Mouse (Mus musculus) lung, postnatal 10 days (tissue): Measurements from ENCODE around the gene Aagab.

ENCODE experiments used
- DNase-seq: peaks from one replicate; pipeline ENCODE4 v3.0.0; 2021

The Aagab gene

GRCm38 (mm10) chr9:63649841-63650545, 47.5 kb downstream of the Aagab start:
- peak; percentile 63 for DNase-seq

DNA sequence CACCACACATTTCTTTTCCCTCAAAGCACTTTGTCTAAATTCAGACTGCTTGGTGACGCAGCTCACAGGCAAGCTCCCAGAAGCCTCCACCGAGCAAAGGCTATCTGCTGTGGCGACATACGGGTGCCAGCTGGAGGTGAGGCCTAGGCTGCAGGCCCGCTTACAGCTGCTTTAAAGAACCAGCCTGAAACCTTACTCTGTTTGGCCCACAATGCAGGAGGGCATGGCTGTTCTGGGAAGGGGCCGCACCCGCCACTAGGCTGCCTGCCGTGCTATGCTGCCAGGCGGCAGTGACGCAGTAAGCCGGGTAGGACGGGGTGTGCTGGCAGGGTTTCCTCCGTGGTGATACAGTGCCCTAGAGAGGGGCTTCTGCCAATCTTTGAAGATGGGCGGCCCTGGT, 48.4 kb downstream of the Aagab start:
- DNase-seq = peak; percentile 51

- DNase-seq = peak; percentile 68
These were observed 49.1 kb downstream of the Aagab start for GRCm38 (mm10) chr9:63651594-63651993.

DNA sequence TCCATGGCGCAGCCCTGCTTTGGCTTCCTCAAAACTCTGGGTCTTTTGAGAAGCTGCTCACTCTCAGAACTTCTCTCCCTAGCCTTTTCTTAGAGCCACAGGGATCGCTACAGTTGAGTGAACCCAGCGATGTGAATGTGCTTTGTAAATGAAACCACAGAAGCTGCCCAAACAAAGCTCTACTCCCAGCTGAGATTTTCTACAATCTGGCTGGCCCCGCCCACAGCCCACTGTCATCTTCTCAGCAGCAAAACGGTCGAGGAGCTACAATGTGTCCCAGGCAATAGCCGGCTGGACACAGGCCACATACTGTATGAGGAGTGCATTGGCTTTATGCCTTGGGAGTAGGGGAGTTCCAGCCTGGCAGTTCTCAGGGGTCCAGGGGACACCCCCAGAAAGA, 51.2 kb downstream of the Aagab start:
- peak; percentile 77 for DNase-seq

- no peak for DNase-seq
These were observed 52.1 kb downstream of the Aagab start for GRCm38 (mm10) chr9:63654575-63654974.

GRCm38 (mm10) chr9:63655092-63655491, 52.6 kb downstream of the Aagab start:
- no peak for DNase-seq

DNA sequence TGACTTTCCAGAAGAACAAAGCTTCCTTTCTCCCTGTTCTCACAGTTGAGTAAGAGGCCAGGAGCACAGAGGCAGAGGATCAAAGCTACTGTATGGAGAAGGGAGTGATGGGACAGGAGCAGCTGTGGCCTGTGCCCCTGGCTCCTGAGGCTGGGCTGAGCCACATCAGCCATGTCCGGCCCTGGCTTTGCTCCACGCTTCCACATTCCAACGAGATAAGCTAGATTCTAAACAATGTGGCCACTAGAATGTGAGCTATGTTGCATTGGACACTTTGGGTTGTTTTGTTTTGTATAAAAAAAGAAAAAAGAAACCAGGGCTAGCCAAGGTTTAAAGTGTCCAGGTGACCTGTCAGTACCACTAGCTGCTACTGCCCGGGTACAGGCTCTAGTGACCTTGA, 54.7 kb downstream of the Aagab start:
- DNase-seq = peak; percentile 78

DNA sequence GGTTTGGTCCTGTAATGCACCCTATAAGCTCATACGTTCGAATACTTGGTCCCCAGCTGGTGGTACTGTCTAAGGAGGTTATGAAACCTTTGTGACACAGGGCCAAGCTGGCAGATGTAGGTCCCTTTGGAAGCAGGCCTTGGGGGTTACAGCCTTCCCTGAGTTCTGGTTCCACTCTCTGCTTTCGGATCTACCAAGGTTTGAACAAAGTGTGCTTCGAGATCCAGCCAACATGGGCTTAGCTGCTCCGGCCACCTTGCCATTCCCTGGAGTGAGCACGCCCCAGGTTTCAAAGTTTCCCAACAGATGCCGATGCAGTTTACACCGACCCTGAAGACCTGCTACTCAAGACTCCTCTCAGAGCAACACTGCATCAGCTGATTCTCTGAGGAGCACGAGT, 56.0 kb downstream of the Aagab start:
- no peak for DNase-seq

DNA sequence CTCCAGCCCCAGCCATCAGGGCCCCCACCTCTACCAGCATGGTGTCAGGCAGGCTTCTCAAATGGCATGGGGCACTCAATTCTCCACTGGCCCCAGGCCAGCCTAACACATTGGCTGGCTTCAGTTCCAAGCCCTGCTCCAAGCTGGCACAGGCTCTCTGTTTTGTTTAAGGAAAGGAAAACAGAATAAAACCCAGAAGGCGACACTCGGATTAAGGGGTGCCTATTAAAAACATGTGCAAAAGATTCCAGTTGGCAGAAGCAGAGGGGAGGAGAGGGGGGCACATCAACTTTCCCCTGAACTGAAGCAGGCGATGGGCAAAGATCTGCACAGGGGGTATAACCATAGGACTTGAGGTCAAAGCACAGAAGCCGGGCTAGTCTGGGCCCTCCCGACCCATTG, 56.5 kb downstream of the Aagab start:
- DNase-seq = peak; percentile 53

DNA sequence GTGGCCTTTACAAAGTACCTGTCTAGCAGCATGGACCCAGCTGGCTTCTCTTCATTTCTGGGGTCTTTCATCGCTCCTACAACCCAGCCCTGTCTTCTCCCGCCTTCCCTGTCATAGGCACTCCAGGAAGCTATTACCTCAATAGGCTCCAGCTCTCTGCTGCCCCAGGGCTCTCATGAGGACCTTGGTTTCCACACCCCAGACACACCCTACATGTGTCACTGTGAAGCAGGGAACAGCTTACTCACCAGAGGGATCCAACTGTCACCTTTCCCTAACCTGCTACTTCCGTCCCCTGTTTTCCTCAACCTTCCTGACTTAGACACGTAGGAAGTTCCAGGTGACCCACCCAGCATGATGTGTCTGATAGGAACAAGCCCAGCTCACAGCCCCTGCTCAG, 57.6 kb downstream of the Aagab start:
- DNase-seq = no peak

DNA sequence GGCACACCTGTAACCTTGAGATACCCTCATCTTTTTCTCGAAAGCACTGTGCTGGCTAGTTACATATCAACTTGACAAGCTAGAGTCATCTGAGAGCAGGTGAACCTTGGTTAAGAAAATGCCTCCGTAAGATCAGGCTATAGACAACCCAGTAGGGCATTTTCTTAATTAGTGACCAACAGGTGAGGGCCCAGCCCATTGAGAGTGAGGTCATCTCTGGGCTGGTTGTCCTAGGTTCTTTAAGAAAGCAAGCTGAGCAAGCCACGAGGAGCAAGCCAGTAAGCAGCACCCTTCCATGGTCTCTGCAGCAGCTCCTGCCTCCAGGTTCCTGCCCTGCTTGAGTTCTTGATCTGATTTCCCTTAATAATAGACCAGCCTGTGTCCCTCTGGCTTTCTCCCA, 58.2 kb downstream of the Aagab start:
- DNase-seq = no peak

DNA sequence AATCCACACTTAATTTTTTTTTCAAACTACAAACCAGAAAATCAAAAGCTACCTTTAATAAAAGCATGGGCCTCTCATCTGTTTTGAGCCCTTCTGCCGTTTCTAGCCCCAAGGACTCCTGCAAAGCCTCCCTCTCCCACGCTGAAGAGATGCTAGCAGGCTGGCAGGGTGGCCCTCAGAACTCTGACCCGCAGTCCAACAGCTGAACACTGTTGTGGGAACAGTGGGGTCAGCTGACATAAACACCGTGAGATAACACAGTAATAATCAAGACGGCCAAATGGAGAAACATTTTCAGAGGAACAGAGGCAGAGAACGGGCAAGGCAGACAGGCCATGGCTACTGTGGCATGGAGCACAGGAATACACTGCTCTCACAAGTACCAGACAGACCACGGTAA, 60.3 kb downstream of the Aagab start:
- no peak for DNase-seq

DNA sequence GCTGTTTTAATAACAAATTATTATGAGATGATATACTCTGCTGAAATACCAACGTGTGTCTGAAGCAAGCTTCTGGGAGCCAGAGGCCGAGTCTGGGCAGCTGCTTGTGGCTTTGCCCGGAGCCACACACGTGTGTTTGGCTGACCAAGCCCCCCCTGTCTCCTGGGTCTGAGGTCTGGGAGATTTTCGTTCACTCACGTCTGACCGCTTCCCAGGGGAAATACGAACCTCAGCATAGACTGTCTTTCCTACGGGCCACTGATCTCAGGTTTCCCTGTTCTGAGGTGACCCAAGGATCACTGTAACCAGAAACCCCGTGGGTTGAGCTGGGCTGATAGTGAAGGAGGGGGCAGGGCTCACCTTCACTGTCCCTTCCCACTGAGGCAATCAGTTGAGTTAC, 60.8 kb downstream of the Aagab start:
- no peak for DNase-seq

GRCm38 (mm10) chr9:63664300-63664745, 61.9 kb downstream of the Aagab start:
- no peak for DNase-seq

DNA sequence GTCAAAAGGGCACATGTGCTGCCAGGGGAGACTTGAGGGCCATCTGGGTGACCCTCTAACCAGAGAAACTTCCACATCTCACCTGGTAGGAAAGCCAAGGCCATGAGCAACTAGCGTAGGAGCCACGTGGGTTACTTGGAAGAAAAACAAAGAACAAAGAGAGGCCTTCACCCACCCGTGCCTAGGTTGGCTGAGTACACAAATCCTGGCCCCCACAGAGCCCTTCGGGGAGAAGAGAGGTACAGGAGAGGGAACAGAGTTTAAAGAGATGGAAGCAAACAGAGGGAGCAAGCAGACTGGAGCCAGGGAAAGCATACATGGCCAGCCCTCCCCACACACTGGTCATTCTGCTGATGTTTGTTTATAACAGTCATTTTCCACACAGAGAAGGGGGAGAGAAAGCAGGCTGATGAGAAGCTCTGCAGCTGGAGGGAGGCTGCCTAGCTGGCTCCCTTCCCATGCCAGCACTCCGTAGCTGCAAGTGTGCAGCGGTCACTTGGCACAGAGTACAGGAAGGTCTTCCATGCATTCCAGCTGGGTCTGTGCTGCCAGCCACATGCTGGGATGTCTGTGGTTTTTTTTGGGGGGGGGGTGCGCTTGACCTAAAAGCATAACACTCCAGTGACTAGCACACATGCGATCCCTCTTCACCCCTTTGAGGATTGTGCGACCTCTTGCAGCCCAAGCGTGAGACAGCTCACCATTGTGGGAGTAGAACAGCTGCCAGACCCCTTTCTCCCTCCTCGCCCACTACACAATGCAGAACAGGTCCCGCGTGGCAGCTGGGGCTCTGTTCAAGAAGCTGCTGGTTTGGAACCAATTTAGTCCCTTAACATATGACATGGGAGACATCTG, 62.6 kb downstream of the Aagab start:
- peak; percentile 64 for DNase-seq

- peak; percentile 65 for DNase-seq
These were observed 64.3 kb downstream of the Aagab start for GRCm38 (mm10) chr9:63666612-63667372.

DNA sequence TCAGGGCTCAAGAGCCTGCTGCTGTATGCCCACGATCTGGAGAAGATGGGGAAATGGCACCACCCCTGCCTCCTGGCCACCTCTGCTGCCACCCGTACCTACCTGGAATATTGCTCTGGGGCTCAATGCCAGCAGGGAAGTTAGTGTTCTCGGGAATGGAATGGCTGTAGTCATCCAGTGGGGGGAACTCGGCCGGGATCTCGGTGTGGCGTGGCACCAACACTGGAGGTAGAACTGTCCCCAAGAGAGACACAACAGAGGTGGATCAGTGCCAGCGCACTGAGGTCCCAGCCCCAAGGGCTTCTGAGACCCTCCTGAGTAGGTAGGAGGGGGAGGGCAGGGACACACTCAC, 64.9 kb downstream of the Aagab start:
- no peak for DNase-seq

- DNase-seq = no peak
These were observed 66.2 kb downstream of the Aagab start for GRCm38 (mm10) chr9:63668621-63669020.

DNA sequence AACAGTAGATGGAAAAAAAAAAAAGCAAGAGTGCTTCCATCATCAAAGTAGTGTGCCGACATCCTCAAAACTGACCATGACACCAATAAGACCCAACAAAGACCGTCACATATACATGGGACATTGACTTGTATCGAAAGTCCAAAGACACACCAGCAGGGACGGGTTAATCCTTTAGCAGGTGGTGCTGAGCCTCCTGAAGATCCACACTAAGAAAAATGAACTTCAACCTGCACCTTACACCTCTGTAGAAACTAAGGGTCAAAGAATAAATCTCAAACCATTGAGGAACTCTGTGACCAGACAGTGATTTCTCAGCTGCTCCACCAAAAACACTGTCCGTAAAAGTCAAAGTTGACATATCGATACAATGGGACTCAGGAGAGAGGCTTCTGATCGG, 67.4 kb downstream of the Aagab start:
- no peak for DNase-seq

DNA sequence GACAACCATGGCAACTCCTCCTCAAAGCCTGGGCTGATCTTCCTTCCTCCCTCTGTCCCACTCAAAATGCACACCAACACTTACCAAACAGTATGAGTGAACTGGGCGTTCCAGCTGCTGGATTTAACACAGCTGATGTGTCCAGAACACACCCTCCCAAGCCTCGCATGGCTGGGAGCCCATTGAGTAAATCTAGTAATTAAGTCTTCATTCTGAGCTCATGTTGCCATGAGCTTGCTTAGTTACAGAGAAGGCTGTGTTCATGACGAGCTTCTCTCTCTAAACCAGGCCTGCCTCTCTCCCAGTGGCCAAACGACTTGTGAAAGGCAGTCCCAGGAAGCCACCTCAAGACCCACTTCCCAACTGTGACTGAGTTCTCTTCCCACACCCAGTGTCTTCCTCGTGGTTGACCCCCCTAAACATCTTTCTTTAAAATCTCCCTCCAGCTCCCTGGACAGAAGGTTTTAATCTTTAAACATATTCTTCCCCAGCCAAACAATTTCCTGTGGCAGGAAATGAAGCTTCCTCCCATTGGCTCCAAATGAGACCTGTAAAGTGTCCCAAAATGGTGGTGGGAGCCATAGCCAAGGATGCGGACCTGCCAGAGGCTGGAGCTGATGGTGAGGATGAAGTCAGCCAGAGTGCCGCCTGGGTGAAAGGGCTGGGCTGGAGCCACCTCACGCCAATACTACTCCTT, 70.5 kb downstream of the Aagab start:
- DNase-seq = peak; percentile 65

DNA sequence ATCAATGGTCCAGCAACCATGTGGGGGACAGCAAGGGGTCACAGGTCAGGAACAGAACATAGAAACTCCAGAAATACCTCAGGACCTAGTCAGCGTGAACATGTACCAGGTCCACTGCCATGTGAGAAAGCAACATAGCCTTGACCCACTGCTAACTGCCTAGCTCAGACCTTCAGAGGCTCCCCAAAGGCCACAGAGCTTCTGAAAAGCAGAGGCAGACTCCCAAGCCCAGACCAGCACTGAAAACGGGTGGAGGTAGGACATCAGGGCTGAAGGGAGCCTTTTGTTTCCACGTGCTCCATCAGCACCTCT, 71.0 kb downstream of the Aagab start:
- no peak for DNase-seq

DNA sequence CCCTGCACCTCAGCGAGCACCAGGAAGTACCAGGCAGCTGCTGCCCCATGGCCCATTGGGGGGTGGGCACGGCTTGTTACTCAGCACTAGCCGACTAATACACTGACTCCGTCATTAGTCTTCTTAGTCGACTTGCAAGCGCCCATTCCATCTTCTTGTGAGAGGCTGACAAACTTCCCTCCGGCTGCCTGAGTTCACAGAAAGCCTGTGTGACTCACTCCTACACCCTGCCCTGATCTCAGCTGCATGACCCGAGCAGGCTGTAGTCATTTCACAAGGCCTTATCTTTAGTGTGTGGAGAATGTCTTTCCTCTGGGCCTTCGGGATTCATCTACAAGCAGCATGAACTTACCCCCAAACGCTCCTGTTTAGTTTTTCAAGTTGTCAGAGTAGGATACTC, 72.2 kb downstream of the Aagab start:
- no peak for DNase-seq

GRCm38 (mm10) chr9:63677621-63678020, 75.2 kb downstream of the Aagab start:
- DNase-seq = peak; percentile 59
